Mouse (Mus musculus) intestine, embryonic 14.5 days (tissue): ENCODE results near the gene Oas1a. TPM values are rescaled to one million over a fixed set of nuclear protein-coding genes. Genes with fewer than 3 reads are reported as not detected.
"Not testable (repeated sequence)": the region's sequence is repeated elsewhere in the genome, so short reads cannot be mapped to it uniquely, and the experiment has no call there.

Experiments used
- ATAC-seq: fragments of 200-750 bp; cut with Nextera tagmentation; replicated peaks from 2 replicates; pipeline ENCODE4 v1.8.0; 2017; ENCODE audit warnings: low read depth, moderate number of reproducible peaks, moderate TSS enrichment, moderate library complexity; ENCODE audit not compliant: low FRiP score, low TSS enrichment
- DNase-seq: peaks from one replicate; pipeline ENCODE4 v3.0.0-alpha.2; 2018; ENCODE audit warnings: low spot score
- H3K27ac ChIP-seq: fragments of 300-500 bp; sonication (generic); 2 replicates; pipeline ENCODE4 v1.5.1; 2014; ENCODE audit warnings: low read depth, mild to moderate bottlenecking, control low read depth
- H3K27me3 ChIP-seq: fragments of 300-500 bp; sonication (generic); replicated peaks from 2 replicates; pipeline ENCODE4 v1.6.1; 2014; ENCODE audit warnings: low read length, control low read depth; ENCODE audit not compliant: control insufficient read depth, insufficient read depth
- H3K36me3 ChIP-seq: fragments of 300-500 bp; sonication (generic); 2 replicates; pipeline ENCODE4 v1.6.1; 2014; ENCODE audit warnings: low read length, control low read depth; ENCODE audit not compliant: control insufficient read depth, insufficient read depth
- H3K4me1 ChIP-seq: fragments of 300-500 bp; sonication (generic); replicated peaks from 2 replicates; pipeline ENCODE4 v1.6.1; 2014; ENCODE audit warnings: low read length, control low read depth, mixed read lengths; ENCODE audit not compliant: control insufficient read depth, insufficient read depth
- H3K4me2 ChIP-seq: fragments of 300-500 bp; sonication (generic); 2 replicates; pipeline ENCODE4 v1.6.1; 2014; ENCODE audit warnings: low read length
- H3K4me3 ChIP-seq: fragments of 300-500 bp; sonication (generic); 2 replicates; pipeline ENCODE4 v1.5.1; 2014; ENCODE audit warnings: low read depth, low read length, control low read depth, mixed read lengths
- H3K9ac ChIP-seq: fragments of 300-500 bp; sonication (generic); 2 replicates; pipeline ENCODE4 v1.6.1; 2014; ENCODE audit warnings: mild to moderate bottlenecking, low read length
- H3K9me3 ChIP-seq: fragments of 300-500 bp; sonication (generic); 2 replicates; pipeline ENCODE4 v1.6.1; 2016; ENCODE audit warnings: low read length, control low read depth; ENCODE audit not compliant: control insufficient read depth
- WGBS: fragments of 180-500 bp; shearing (Covaris S2); extraction: QIAGEN DNeasy Blood & Tissue Kit; methylation state at CpG from one replicate; pipeline ENCODE4 v1.1.7; 2014; 5-methylcytosine and 5-hydroxymethylcytosine counted together
- polyA plus RNA-seq: library from polyadenylated mRNA; unstranded; fragments of >200 nt; fragmentation: Nextera tagmentation; extraction: Ambion mirVana; gene quantifications from 2 replicates; pipeline ENCODE4 v1.2.1, GENCODE M21; 2014

The Oas1a gene
- polyA plus RNA-seq, 1 experiment from 2014 or later: 6.6 TPM

DNA sequence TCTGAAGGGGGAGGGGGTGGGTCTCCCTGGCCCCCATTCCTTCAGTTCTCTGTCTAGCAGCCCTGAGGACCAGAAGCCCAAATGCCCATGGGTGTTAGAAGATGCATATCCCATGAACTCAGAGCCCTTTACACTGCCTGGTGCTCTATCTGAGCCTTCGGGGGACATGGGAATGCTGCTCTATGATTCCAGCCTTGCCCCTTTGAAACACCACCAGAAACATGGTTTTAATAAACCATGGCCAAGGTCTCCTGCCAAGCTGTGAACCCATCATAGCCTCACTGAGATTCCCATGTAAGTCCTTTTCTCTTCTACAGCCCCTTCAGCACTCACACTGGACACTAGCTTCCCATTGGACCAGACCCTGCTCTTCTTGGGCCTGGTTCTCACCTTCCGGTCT is 17.3 kb downstream of the Oas1a start:
- no peak overlapping the region for H3K4me2 ChIP-seq
- no peak overlapping the region for H3K4me3 ChIP-seq
- DNase-seq: peak; percentile 12
- H3K9me3 ChIP-seq: no peaks in the 10 kb centered on the region
- no peak overlapping the region for H3K27ac ChIP-seq
- 72% methylated on average over 2 of the region's 2 CpGs for WGBS
- H3K36me3 ChIP-seq: no peaks in the 10 kb centered on the region
- H3K9ac ChIP-seq: no peak overlapping the region
- no peak for ATAC-seq
- no peaks in the 10 kb centered on the region for H3K4me1 ChIP-seq
- H3K27me3 ChIP-seq: no peaks in the 10 kb centered on the region

DNA sequence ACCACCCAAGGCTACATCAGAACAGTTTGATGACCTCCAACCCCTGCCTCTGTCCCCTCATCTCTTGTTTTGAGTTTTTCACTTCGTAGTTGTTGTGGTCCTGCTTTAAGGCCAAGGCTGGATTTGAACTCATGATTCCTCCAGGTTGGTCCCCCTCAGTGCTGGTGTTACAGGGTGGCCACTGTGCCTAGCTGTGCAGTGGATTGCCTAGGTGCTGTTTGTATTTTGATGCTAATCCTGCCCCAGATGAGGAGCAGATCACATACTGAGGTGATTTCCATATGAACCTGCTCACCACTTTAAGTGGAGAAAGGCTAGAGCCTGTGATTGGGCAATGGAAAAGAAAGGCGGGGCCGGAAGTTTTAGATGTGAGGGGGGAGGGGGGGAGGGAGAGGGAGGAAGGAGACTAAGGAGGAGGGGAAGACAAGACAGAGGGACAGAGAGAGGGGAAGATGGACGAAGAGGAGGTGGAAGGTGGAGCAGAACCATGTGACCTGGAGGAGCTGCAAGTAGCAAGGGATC is 19.0 kb downstream of the Oas1a start:
- H3K9me3 ChIP-seq, H3K4me2 ChIP-seq, H3K4me1 ChIP-seq, H3K27me3 ChIP-seq, ATAC-seq, DNase-seq, H3K27ac ChIP-seq, H3K9ac ChIP-seq, H3K36me3 ChIP-seq, H3K4me3 ChIP-seq: not testable (repeated sequence)
- 44% methylated on average over 4 of the region's 4 CpGs for WGBS

DNA sequence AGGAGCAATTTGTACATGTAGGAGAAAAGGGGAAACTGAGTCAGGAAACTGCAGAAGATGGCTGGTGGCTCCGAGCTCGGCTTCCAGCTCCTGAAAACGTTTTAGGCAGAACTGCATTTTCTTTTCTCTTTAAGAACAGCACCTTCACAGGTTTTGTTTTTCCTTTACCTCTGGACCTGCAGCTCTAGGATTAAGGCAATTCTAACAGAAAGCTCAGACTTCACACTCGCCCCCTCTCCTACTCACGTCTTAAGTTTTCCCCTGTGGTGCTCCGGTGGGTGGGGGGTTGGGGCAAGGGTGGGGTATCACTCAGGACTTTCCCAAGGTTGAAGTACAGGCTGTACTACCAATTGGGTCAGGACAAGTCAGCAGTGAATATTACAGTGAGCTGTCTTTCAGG is 19.5 kb downstream of the Oas1a start:
- H3K9me3 ChIP-seq: no peaks in the 10 kb centered on the region
- H3K4me2 ChIP-seq: peak overlapping the region; percentile 20; the same call in 1 of the 2 replicates
- H3K9ac ChIP-seq: no peak overlapping the region
- WGBS: 44% methylated on average over 6 of the region's 6 CpGs
- H3K36me3 ChIP-seq: no peaks in the 10 kb centered on the region
- DNase-seq: no peak
- no peak overlapping the region for H3K4me3 ChIP-seq
- no peaks in the 10 kb centered on the region for H3K4me1 ChIP-seq
- no peak for ATAC-seq
- H3K27ac ChIP-seq: no peak overlapping the region
- no peaks in the 10 kb centered on the region for H3K27me3 ChIP-seq

DNA sequence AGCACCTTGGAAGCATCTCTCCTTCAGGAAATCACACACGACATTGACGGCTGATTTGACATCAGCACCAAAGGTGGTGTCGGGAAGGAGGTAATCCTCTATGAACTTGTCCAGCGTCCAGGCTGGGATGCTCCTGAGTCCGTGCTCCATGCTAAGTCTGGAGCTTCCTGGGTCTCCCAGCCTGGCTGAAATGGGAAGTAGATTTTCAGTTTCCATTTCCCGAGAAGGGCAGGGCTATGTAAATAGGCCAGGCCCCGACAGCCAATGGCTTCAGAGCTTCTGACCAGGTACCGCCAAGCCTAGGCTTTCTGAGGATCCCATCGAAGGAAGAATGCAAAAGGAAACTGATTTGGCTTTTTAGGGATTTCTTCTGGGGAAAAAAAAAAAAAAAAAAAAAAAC is 19.9 kb downstream of the Oas1a start, which contains the start of gene Oas1g:
TSS of gene Oas1g (minus strand) at position 201 of the 400 bp plus-strand sequence.
- not testable (repeated sequence) for H3K27ac ChIP-seq, H3K4me3 ChIP-seq, H3K4me1 ChIP-seq, H3K9me3 ChIP-seq, H3K27me3 ChIP-seq, ATAC-seq, H3K36me3 ChIP-seq, H3K9ac ChIP-seq
- WGBS: 8% methylated on average over 4 of the region's 9 CpGs
- peak within 1 kb of the TSS; percentile 20; the same call in 1 of the 2 replicates for H3K4me2 ChIP-seq
- peak; percentile 46 for DNase-seq

DNA sequence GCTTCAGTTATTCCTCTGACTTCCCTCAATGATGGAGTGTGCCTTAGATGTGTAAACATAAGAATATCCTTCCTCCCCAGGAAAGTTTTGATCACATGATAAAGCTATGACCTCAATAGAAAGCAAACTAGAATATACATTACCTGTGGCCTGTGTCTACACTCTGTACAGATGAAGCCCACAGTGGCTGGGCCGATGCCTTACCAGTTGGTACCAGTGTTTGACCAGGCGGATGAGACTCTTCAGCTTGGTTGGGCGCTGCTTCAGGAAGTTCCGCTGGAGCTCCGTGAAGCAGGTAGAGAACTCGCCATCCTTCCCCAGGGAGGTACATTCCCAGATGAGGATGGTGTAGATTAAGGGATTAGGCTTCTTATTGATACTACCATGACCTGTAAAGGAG is 25.6 kb downstream of the Oas1a start:
- not testable (repeated sequence) for ATAC-seq

DNA sequence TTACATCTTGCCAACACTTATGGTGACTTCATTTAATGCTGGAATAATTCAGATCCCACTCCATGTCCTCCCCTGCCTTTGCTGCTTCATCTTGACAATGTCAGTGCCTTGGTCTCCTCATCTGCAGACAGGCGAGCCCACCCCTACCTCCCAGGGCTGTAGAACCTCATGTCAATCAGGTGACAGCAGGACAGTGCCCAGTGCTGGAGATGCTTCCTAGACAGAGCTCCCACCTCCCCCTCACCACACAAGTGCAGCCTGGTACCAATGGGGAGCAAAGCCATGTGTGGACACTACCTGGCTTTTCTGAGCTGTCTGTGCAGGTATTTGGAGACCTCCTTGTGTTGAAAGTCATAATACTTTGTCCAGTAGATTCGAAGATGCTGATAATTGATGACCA is 28.5 kb downstream of the Oas1a start:
- H3K9me3 ChIP-seq, H3K9ac ChIP-seq, H3K27me3 ChIP-seq, H3K4me1 ChIP-seq, ATAC-seq, H3K27ac ChIP-seq, H3K4me2 ChIP-seq, H3K4me3 ChIP-seq, H3K36me3 ChIP-seq: not testable (repeated sequence)
- 49% methylated on average over 2 of the region's 2 CpGs for WGBS
- peak; percentile 40 for DNase-seq

More for the DNA sequence above, 25.6 kb downstream of the Oas1a start:
- DNase-seq, H3K27me3 ChIP-seq, H3K27ac ChIP-seq, H3K4me3 ChIP-seq, H3K36me3 ChIP-seq, H3K9me3 ChIP-seq, H3K9ac ChIP-seq, H3K4me2 ChIP-seq, H3K4me1 ChIP-seq: not testable (repeated sequence)
- WGBS: 94% methylated on average over 6 of the region's 6 CpGs

DNA sequence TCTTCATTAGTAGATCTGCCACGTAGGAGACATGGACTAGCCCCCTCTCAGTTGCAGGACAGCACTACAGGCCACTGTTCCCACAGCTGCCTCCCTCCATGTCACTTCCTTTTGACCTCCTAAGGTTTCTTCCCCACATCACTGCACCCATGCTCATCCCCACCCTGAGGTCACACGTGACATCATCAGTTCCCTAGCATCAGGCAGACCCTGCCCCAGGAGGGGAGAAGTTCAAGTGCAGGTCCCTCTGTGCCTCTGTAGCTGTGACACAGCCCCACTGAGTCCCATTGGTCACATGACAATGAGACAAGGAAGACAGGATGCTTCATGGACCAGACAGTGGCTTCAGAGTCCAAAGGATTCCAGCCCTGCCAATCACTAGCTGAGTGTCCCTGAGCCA is 29.9 kb downstream of the Oas1a start:
- H3K4me3 ChIP-seq, H3K36me3 ChIP-seq, H3K27me3 ChIP-seq, DNase-seq, H3K4me1 ChIP-seq, H3K4me2 ChIP-seq, H3K27ac ChIP-seq, ATAC-seq, H3K9me3 ChIP-seq, H3K9ac ChIP-seq: not testable (repeated sequence)
- 81% methylated on average over 2 of the region's 2 CpGs for WGBS

DNA sequence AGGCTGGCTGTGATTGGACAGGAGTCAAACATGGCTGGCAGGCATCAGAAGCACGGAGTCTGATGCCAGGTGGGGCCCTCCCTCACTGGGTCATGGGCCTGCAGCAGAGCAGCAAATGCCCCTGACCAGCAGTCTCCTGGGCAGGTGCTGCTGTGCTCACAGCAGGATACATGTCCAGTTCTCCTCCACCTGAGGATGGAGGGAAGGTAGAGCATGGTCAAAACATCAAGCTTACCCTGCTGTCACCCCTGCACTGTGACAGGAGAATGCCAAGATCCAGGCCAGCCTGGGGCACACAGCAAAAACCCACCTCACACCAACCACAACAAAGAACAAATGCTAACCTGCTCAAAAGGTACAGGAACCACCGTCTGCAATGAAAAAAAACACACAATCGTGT is 30.5 kb downstream of the Oas1a start:
- WGBS: 61% methylated on average over 2 of the region's 3 CpGs
- not testable (repeated sequence) for ATAC-seq, H3K36me3 ChIP-seq, H3K9ac ChIP-seq, H3K27me3 ChIP-seq, H3K9me3 ChIP-seq, H3K4me3 ChIP-seq, H3K4me1 ChIP-seq, H3K4me2 ChIP-seq, DNase-seq, H3K27ac ChIP-seq

DNA sequence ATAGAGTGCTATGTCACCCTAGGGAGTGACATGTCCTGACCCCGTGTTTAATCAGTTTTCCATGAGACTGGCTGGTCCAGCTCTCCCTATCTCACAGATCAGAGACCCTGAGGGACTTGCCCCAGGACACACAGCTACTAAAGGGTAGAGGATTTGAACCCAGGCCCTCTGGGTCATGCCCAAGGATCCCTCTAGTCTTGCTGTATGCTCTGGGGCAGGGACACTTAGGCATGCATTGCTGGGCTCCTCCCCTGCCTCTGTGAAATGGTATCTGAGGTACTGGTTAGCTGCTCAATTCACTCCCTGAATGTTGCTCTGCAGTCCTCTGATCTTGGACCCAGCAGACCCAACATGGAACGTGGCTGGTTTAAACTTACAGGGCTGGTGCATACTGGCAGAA is 35.9 kb downstream of the Oas1a start:
- 63% methylated on average over 2 of the region's 2 CpGs for WGBS
- H3K27me3 ChIP-seq: no peaks in the 10 kb centered on the region
- ATAC-seq: no peak
- DNase-seq: no peak
- no peaks in the 10 kb centered on the region for H3K36me3 ChIP-seq
- H3K9me3 ChIP-seq: no peaks in the 10 kb centered on the region
- H3K4me2 ChIP-seq: no peak overlapping the region
- H3K27ac ChIP-seq: no peak overlapping the region
- H3K4me1 ChIP-seq: no peaks in the 10 kb centered on the region
- H3K4me3 ChIP-seq: no peak overlapping the region
- no peak overlapping the region for H3K9ac ChIP-seq
